Mouse (Mus musculus): Measurements from ENCODE around the gene Sept9. TPM values are rescaled to one million over a fixed set of nuclear protein-coding genes. Genes with fewer than 3 reads are reported as not detected.

Gene Sept9
- polyA plus RNA-seq, 1 experiment from 2014 or later: 52.5 TPM

DNA sequence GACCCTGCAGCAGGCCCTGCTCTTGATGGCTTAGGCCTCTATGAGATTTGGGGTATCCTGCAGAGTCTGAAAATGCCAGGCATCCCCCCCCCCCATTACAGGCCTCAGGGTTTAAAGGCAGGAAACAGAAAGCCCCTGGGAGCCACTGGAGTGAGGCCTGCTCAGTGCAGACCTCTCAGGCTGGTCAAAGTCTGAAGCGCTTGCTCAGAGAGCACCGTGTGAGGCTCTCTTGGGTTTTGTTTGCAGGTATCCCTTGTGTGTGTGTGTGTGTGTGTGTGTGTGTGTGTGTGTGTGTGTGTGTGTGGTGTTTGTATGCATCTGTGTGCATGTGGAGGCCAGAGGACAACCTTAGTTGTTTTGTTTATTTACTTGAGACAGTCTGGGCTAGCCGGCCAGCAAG lies 164.5 kb downstream of the Sept9 start:
- Histone ChIP-seq H3K4me3 (ENCODE audit: low read depth, low read length) (no peak overlapping the region), H3K4me2 (replicated peaks; ENCODE audit: low read depth, low read length) (no peak overlapping the region), H3K27me3 (replicated peaks; ENCODE audit: insufficient read depth, low read length) (no peaks in the 10 kb centered on the region), H3K36me3 (ENCODE audit: insufficient read depth, low read length) (0 out of 2 replicates have a peak, but pooled peaks cover 8% of the 10 kb centered on the region), H3K9me3 (ENCODE audit: low read length) (no peaks in the 10 kb centered on the region), H3K9ac (replicated peaks; ENCODE audit: low read depth) (no peak overlapping the region), H3K27ac (ENCODE audit: low read length) (no peak overlapping the region), H3K4me1 (ENCODE audit: insufficient read depth, low read depth, low read length) (no peaks in the 10 kb centered on the region)
- 79% methylated on average over 3 of the region's 3 CpGs for WGBS
- ATAC-seq: no peak
- DNase-seq (ENCODE audit: low spot score): no peak
- TF ChIP-seq EP300 (IDR thresholded peaks at IDR 0.05) (no peak), CTCF (IDR thresholded peaks at IDR 0.05) (no peak)

DNA sequence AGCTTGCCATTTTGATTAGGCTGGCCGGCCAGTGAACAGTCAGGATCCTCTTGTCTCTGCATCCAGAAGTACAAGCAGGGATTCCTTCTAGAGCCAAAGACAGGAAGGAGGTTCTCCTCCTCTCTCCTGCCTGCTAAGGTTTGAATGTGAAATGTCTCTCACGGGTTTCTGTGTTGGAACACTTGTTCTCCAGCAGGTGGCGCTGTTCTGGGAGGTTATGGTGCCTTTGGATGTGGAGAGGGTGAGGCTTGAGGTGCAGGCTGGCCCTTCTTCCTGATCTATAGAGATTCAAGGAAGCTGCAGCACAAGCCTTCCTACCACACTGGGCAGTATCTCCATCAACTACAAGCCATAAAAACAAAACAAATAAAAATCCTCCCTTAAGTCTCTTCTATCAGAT lies 167.0 kb downstream of the Sept9 start:
- DNase-seq (ENCODE audit: low spot score) (peak; percentile 56), ATAC-seq (no peak)
- 22% methylated on average over 3 of the region's 3 CpGs for WGBS
- Histone ChIP-seq H3K4me1 (ENCODE audit: insufficient read depth, low read depth, low read length) (no peaks in the 10 kb centered on the region), H3K9me3 (ENCODE audit: low read length) (no peaks in the 10 kb centered on the region), H3K36me3 (ENCODE audit: insufficient read depth, low read length) (no peaks in the 10 kb centered on the region), H3K27me3 (replicated peaks; ENCODE audit: insufficient read depth, low read length) (no peaks in the 10 kb centered on the region), H3K9ac (replicated peaks; ENCODE audit: low read depth) (no peak overlapping the region), H3K27ac (ENCODE audit: low read length) (no peak overlapping the region), H3K4me3 (ENCODE audit: low read depth, low read length) (no peak overlapping the region), H3K4me2 (replicated peaks; ENCODE audit: low read depth, low read length) (no peak overlapping the region)
- TF ChIP-seq EP300 (IDR thresholded peaks at IDR 0.05): no peak
- peak; percentile 80 for TF ChIP-seq CTCF (IDR thresholded peaks at IDR 0.05)

DNA sequence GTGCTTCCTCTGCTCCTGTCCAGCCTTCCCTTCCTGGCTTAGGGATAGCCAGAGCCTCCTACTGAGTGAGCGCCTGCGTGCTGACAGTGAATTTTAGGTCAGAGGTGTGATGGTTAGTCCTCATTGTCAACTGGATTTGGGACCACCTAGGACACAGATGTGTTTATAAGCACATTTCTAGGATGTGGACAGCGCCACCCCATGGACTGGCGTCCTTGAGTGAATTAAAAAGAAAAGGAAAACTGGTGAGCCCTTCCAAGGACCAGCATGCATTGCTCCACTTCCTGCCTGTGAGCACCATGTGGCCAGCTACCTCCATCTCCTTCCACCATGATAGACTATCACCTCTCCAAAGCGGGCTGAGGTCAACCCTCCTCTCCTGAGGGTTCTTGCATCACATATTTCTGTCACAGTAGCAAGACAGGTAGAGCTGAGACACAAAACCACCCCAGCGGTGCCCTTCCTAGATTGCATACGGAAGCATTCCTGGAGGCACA lies 167.4 kb downstream of the Sept9 start:
- no peaks in the 10 kb centered on the region for H3K9me3 ChIP-seq (ENCODE audit: low read length)
- H3K27me3 ChIP-seq (replicated peaks; ENCODE audit: insufficient read depth, low read length): no peaks in the 10 kb centered on the region
- DNase-seq (ENCODE audit: low spot score) (no peak), ATAC-seq (no peak; the same call in 1 of the 2 replicates)
- H3K36me3 ChIP-seq (ENCODE audit: insufficient read depth, low read length): no peaks in the 10 kb centered on the region
- TF ChIP-seq CTCF (IDR thresholded peaks at IDR 0.05) (no peak; the same call in 1 of the 2 replicates), EP300 (IDR thresholded peaks at IDR 0.05) (no peak)
- WGBS: 80% methylated on average over 7 of the region's 7 CpGs
- no peak overlapping the region for H3K4me2 ChIP-seq (replicated peaks; ENCODE audit: low read depth, low read length)
- H3K4me3 ChIP-seq (ENCODE audit: low read depth, low read length): no peak overlapping the region
- no peaks in the 10 kb centered on the region for H3K4me1 ChIP-seq (ENCODE audit: insufficient read depth, low read depth, low read length)
- H3K27ac ChIP-seq (ENCODE audit: low read length): no peak overlapping the region
- no peak overlapping the region for H3K9ac ChIP-seq (replicated peaks; ENCODE audit: low read depth)

DNA sequence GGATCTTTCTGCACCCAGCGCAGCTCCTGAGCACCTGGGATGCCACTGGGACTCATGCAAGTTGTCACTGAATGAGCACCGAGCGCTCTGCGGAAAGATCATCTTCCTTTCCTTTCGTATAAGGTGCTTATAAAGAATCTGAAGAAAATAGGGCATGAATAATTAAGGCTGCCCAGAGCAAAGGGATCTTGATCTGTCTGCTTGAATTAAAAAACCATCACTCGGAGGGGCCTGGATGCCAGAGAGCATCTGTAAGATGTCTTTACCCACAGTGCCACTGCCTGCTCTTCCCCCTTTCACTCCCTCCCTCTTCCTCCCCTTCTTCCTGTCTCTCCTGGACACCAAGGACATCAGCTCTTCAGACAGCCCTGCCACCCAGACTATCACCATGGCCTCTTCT lies 168.5 kb downstream of the Sept9 start:
- H3K4me3 ChIP-seq (ENCODE audit: low read depth, low read length): no peak overlapping the region
- ATAC-seq: no peak

DNA sequence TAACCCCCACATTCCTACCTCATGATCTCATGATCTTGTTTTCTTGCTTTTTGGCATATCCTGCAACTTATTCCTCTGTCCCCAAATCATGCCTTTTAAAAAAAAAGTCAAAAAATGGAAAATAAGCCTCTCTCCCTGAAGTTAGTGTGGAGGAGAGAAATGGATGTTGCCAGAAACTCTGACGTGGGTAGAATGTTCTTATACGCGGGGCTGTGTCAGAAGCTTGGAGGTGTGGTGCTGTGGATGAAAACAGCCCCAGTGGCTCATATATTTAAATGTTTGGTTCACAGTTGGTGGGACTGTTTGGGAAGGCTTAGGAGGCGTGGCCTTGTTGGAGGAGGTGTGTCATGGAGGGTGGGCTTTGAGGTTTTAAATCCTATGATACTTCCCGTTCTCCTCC lies 169.9 kb downstream of the Sept9 start:
- Histone ChIP-seq H3K27ac (ENCODE audit: low read length) (no peak overlapping the region), H3K4me1 (ENCODE audit: insufficient read depth, low read depth, low read length) (no peaks in the 10 kb centered on the region), H3K9me3 (ENCODE audit: low read length) (no peaks in the 10 kb centered on the region), H3K4me3 (ENCODE audit: low read depth, low read length) (no peak overlapping the region), H3K36me3 (ENCODE audit: insufficient read depth, low read length) (no peaks in the 10 kb centered on the region), H3K27me3 (replicated peaks; ENCODE audit: insufficient read depth, low read length) (no peaks in the 10 kb centered on the region), H3K9ac (replicated peaks; ENCODE audit: low read depth) (no peak overlapping the region), H3K4me2 (replicated peaks; ENCODE audit: low read depth, low read length) (no peak overlapping the region)
- no peak for TF ChIP-seq EP300 (IDR thresholded peaks at IDR 0.05)
- TF ChIP-seq CTCF (IDR thresholded peaks at IDR 0.05): no peak
- DNase-seq (ENCODE audit: low spot score): no peak
- 82% methylated on average over 5 of the region's 5 CpGs for WGBS
- ATAC-seq: no peak

More for the DNA sequence above, 168.5 kb downstream of the Sept9 start:
- Histone ChIP-seq H3K4me1 (ENCODE audit: insufficient read depth, low read depth, low read length) (no peaks in the 10 kb centered on the region), H3K36me3 (ENCODE audit: insufficient read depth, low read length) (no peaks in the 10 kb centered on the region), H3K27ac (ENCODE audit: low read length) (no peak overlapping the region), H3K9me3 (ENCODE audit: low read length) (no peaks in the 10 kb centered on the region), H3K27me3 (replicated peaks; ENCODE audit: insufficient read depth, low read length) (no peaks in the 10 kb centered on the region), H3K4me2 (replicated peaks; ENCODE audit: low read depth, low read length) (no peak overlapping the region), H3K9ac (replicated peaks; ENCODE audit: low read depth) (no peak overlapping the region)
- 90% methylated on average over 6 of the region's 6 CpGs for WGBS
- no peak for DNase-seq (ENCODE audit: low spot score)
- TF ChIP-seq CTCF (IDR thresholded peaks at IDR 0.05): no peak
- TF ChIP-seq EP300 (IDR thresholded peaks at IDR 0.05): no peak

DNA sequence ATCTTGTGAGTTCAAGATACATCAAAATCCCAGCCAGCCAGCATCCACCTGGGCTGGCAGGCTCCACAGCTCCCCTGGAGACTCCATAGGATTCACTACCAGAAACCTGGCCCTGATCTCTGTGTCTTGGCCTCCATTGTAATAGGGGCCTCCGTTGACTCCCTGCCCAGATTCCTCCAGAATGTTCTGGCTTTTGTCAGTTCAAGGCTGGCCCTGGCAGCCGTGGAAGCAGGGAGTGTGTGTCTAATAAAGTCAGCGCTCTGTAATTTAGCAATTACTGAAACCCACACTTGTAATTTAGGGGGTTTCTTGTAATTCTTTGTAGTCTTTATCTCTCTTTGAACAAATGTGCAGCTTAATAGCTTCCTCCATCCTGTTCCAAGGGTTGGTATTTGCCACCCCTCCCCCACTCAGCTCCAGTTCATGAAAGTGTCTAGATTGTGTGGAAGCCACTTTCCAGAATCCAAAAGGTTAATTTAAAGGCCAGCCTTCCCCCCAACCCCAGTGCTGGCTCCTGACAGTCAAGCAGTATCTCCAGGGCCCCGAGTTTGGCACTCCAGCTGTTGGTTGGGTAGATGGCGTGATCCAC lies 170.9 kb downstream of the Sept9 start:
- no peaks in the 10 kb centered on the region for H3K36me3 ChIP-seq (ENCODE audit: insufficient read depth, low read length)
- H3K27ac ChIP-seq (ENCODE audit: low read length): no peak overlapping the region
- DNase-seq (ENCODE audit: low spot score) (no peak), ATAC-seq (no peak)
- TF ChIP-seq EP300 (IDR thresholded peaks at IDR 0.05) (no peak), CTCF (IDR thresholded peaks at IDR 0.05) (no peak)
- no peak overlapping the region for H3K4me2 ChIP-seq (replicated peaks; ENCODE audit: low read depth, low read length)
- WGBS: 45% methylated on average over 5 of the region's 5 CpGs
- no peak overlapping the region for H3K4me3 ChIP-seq (ENCODE audit: low read depth, low read length)
- H3K4me1 ChIP-seq (ENCODE audit: insufficient read depth, low read depth, low read length): no peaks in the 10 kb centered on the region
- no peaks in the 10 kb centered on the region for H3K27me3 ChIP-seq (replicated peaks; ENCODE audit: insufficient read depth, low read length)
- no peak overlapping the region for H3K9ac ChIP-seq (replicated peaks; ENCODE audit: low read depth)
- no peaks in the 10 kb centered on the region for H3K9me3 ChIP-seq (ENCODE audit: low read length)
